Mouse (Mus musculus): Measurements from ENCODE around the gene Bcl2l14. TPM values are rescaled to one million over a fixed set of nuclear protein-coding genes. Genes with fewer than 3 reads are reported as not detected.

The Bcl2l14 gene
- total RNA-seq (2021), result not detected

- DNase-seq, result no peak
Measured at GRCm38 (mm10) chr6:134396018-134396417, at the start of gene Bcl2l14. TSS of gene Bcl2l14 (plus strand) at chr6:134396318.

GRCm38 (mm10) chr6:134348526-134349067, 47.5 kb upstream of the Bcl2l14 start:
- DNase-seq, result no peak

- no peak for DNase-seq
Measured at GRCm38 (mm10) chr6:134352881-134353280, 43.2 kb upstream of the Bcl2l14 start.

- DNase-seq, result no peak
Measured at GRCm38 (mm10) chr6:134353751-134354150, 42.4 kb upstream of the Bcl2l14 start.

GRCm38 (mm10) chr6:134357570-134357969, 38.5 kb upstream of the Bcl2l14 start:
- no peak for DNase-seq

- no peak for DNase-seq
Measured at GRCm38 (mm10) chr6:134360079-134360478, 36.0 kb upstream of the Bcl2l14 start.

GRCm38 (mm10) chr6:134364644-134365043, 31.5 kb upstream of the Bcl2l14 start:
- no peak for DNase-seq

- peak; percentile 19 for DNase-seq
Measured at GRCm38 (mm10) chr6:134365952-134366351, 30.2 kb upstream of the Bcl2l14 start.

GRCm38 (mm10) chr6:134366366-134367351, 29.5 kb upstream of the Bcl2l14 start:
- DNase-seq, result peak; percentile 19

- DNase-seq, result peak; percentile 17
Measured at GRCm38 (mm10) chr6:134367366-134368281, 28.5 kb upstream of the Bcl2l14 start.

- no peak for DNase-seq
Measured at GRCm38 (mm10) chr6:134372946-134373345, 23.2 kb upstream of the Bcl2l14 start.

- DNase-seq, result no peak
Measured at GRCm38 (mm10) chr6:134377201-134377600, 18.9 kb upstream of the Bcl2l14 start.

- no peak for DNase-seq
Measured at GRCm38 (mm10) chr6:134377856-134378255, 18.3 kb upstream of the Bcl2l14 start.

- DNase-seq, result no peak
Measured at GRCm38 (mm10) chr6:134381462-134381861, 14.7 kb upstream of the Bcl2l14 start.

GRCm38 (mm10) chr6:134385931-134386330, 10.2 kb upstream of the Bcl2l14 start:
- DNase-seq, result no peak

- no peak for DNase-seq
Measured at GRCm38 (mm10) chr6:134387396-134387795, 8.7 kb upstream of the Bcl2l14 start.

- DNase-seq, result no peak
Measured at GRCm38 (mm10) chr6:134388424-134389110, 7.6 kb upstream of the Bcl2l14 start.

- peak; percentile 87 for DNase-seq
Measured at GRCm38 (mm10) chr6:134389248-134389891, 6.7 kb upstream of the Bcl2l14 start.

- DNase-seq, result no peak
Measured at GRCm38 (mm10) chr6:134389917-134390316, 6.2 kb upstream of the Bcl2l14 start.

GRCm38 (mm10) chr6:134390837-134391236, 5.3 kb upstream of the Bcl2l14 start:
- DNase-seq, result no peak

- DNase-seq, result peak; percentile 82
Measured at GRCm38 (mm10) chr6:134402914-134403683, 7.0 kb downstream of the Bcl2l14 start.
